Mouse (Mus musculus): ENCODE data around the gene Mmp11.

DNA sequence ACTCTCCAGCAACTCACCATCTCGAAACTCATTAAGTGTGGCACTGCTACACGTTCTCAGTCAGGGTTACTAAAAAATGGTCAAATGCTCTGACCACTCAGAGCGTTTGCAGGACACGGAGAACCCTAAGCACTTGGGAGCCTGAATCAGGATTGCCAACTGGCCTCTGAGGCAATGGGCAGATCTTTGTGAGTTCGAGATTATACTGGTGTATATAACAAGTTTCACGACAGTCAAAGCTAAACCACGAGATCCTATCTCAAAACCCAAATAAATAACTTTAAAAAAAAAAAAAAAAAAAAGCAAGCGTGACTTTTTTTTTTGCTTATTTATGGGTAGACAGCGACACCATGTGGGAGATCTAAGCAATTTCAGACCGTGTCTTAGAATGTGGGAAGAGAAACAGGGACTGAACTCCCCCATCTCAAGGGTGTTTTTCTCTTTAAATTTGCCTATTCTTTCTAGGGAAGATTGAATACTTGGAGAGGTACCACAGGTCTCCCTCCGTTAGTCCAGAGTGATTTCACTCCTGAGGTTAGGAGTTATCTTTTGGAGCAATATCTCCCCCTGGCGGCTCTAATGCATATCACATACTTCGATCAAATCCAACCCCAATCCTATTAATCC lies 15.2 kb upstream of the Mmp11 start:
- TF ChIP-seq CTCF (IDR thresholded peaks at IDR 0.05; ENCODE audit: borderline replicate concordance, control insufficient read depth, extremely low read depth, insufficient read depth, low read length, poor library complexity) (no peak), POLR2A (IDR thresholded peaks at IDR 0.05; ENCODE audit: control insufficient read depth, extremely low read depth, insufficient read depth, low read length, poor library complexity) (no peak)
